Mouse (Mus musculus) embryonic fibroblast, embryonic 13.5 days (primary cell): ENCODE results near the gene Lamtor2. TPM values are rescaled to one million over a fixed set of nuclear protein-coding genes. Genes with fewer than 3 reads are reported as not detected.
A peak's percentile ranks its signal among the peaks of the same experiment; 100 is the strongest.

Experiments
- H3K27ac ChIP-seq: 2 replicates; pipeline ENCODE4 v1.5.1; 2012; ENCODE audit warnings: low read length, control low read depth, inconsistent platforms; ENCODE audit not compliant: insufficient read depth
- H3K4me1 ChIP-seq: 2 replicates; pipeline ENCODE4 v1.6.1; 2011; ENCODE audit warnings: low read length; ENCODE audit not compliant: control insufficient read depth, insufficient read depth
- H3K4me3 ChIP-seq: 2 replicates; pipeline ENCODE4 v1.5.1; 2011; ENCODE audit warnings: mild to moderate bottlenecking, control low read depth, low read length; ENCODE audit not compliant: insufficient read depth
- CTCF ChIP-seq: IDR thresholded peaks from 2 replicates; pipeline ENCODE4 v1.5.1; 2011; ENCODE audit warnings: mild to moderate bottlenecking, control low read depth, low read length, moderate library complexity, borderline replicate concordance; ENCODE audit not compliant: insufficient read depth
- POLR2A ChIP-seq: IDR thresholded peaks from 2 replicates; pipeline ENCODE4 v1.6.1; 2011; ENCODE audit warnings: low read depth, mild to moderate bottlenecking, control low read depth, low read length, moderate library complexity
- polyA plus RNA-seq: library from polyadenylated mRNA; stranded (reverse); fragments of >200 nt; gene quantifications from 2 replicates; pipeline ENCODE4 v1.2.4, GENCODE M21; 2011; ENCODE audit warnings: low read depth; ENCODE audit not compliant: missing spikeins, insufficient read length

Gene Lamtor2
- polyA plus RNA-seq, 1 experiment = 74.4 TPM

- TF ChIP-seq POLR2A = no peak
- no peak for TF ChIP-seq CTCF
- Histone ChIP-seq H3K27ac (no peak overlapping the region), H3K4me1 (peaks cover 8% of the 10 kb centered on the region), H3K4me3 (no peak overlapping the region)
These were observed 25.3 kb downstream of the Lamtor2 start for GRCm38 (mm10) chr3:88527565-88527964.

GRCm38 (mm10) chr3:88526157-88527131 is 26.4 kb downstream of the Lamtor2 start:
- TF ChIP-seq CTCF = peak; percentile 100
- TF ChIP-seq POLR2A = no peak; the same call in 1 of the 2 replicates
- Histone ChIP-seq H3K4me3 (no peak overlapping the region), H3K4me1 (peaks cover 8% of the 10 kb centered on the region), H3K27ac (no peak overlapping the region)

- TF ChIP-seq POLR2A = no peak
- TF ChIP-seq CTCF = no peak
- no peak overlapping the region for H3K4me3 ChIP-seq
- H3K4me1 ChIP-seq = peaks cover 8% of the 10 kb centered on the region
- no peak overlapping the region for H3K27ac ChIP-seq
These were observed 27.9 kb downstream of the Lamtor2 start for GRCm38 (mm10) chr3:88525021-88525420.

GRCm38 (mm10) chr3:88523027-88523426 is 29.8 kb downstream of the Lamtor2 start:
- Histone ChIP-seq H3K4me1 (no peaks in the 10 kb centered on the region), H3K4me3 (no peak overlapping the region), H3K27ac (no peak overlapping the region)
- no peak for TF ChIP-seq CTCF
- no peak for TF ChIP-seq POLR2A

- Histone ChIP-seq H3K4me1 (no peaks in the 10 kb centered on the region), H3K27ac (no peak overlapping the region), H3K4me3 (no peak overlapping the region)
- TF ChIP-seq POLR2A = no peak
- peak; percentile 87 for TF ChIP-seq CTCF
These were observed 31.0 kb downstream of the Lamtor2 start for GRCm38 (mm10) chr3:88521803-88522331.

GRCm38 (mm10) chr3:88521156-88521555 is 31.7 kb downstream of the Lamtor2 start:
- Histone ChIP-seq H3K4me3 (no peak overlapping the region), H3K4me1 (no peaks in the 10 kb centered on the region), H3K27ac (no peak overlapping the region)
- no peak for TF ChIP-seq POLR2A
- no peak for TF ChIP-seq CTCF

- H3K27ac ChIP-seq = no peak overlapping the region
- TF ChIP-seq POLR2A = no peak
- TF ChIP-seq CTCF = no peak
- no peaks in the 10 kb centered on the region for H3K4me1 ChIP-seq
- H3K4me3 ChIP-seq = no peak overlapping the region
These were observed 32.8 kb downstream of the Lamtor2 start for GRCm38 (mm10) chr3:88520078-88520477.

GRCm38 (mm10) chr3:88518411-88518810 is 34.5 kb downstream of the Lamtor2 start:
- no peak overlapping the region for H3K4me3 ChIP-seq
- TF ChIP-seq CTCF = no peak
- no peak for TF ChIP-seq POLR2A
- peaks cover 1% of the 10 kb centered on the region; the same call in 1 of the 2 replicates for H3K4me1 ChIP-seq
- H3K27ac ChIP-seq = no peak overlapping the region

GRCm38 (mm10) chr3:88516407-88516806 is 36.5 kb downstream of the Lamtor2 start:
- H3K4me1 ChIP-seq = peaks cover 18% of the 10 kb centered on the region
- H3K27ac ChIP-seq = no peak overlapping the region
- H3K4me3 ChIP-seq = no peak overlapping the region
- TF ChIP-seq CTCF = no peak
- TF ChIP-seq POLR2A = no peak

- Histone ChIP-seq H3K4me1 (peaks cover 27% of the 10 kb centered on the region), H3K4me3 (no peak overlapping the region), H3K27ac (no peak overlapping the region)
- TF ChIP-seq POLR2A = no peak
These were observed 37.8 kb downstream of the Lamtor2 start for GRCm38 (mm10) chr3:88515095-88515386.
